Mouse (Mus musculus) hindbrain, postnatal 0 days (tissue): ENCODE data around the gene Plscr2. TPM values are rescaled to one million over a fixed set of nuclear protein-coding genes. Genes with fewer than 3 reads are reported as not detected.

Experiments used
- ATAC-seq: fragments of 200-750 bp; cut with Nextera tagmentation; 2 replicates; pipeline ENCODE4 v1.8.0; 2017; ENCODE audit warnings: mild to moderate bottlenecking, moderate TSS enrichment, moderate library complexity
- DNase-seq: peaks from one replicate; pipeline ENCODE4 v3.0.0-alpha.2; 2015; ENCODE audit warnings: low spot score
- H3K27ac ChIP-seq: fragments of 300-500 bp; sonication (generic); 2 replicates; pipeline ENCODE4 v1.5.1; 2014; ENCODE audit warnings: mild to moderate bottlenecking
- H3K27me3 ChIP-seq: fragments of 300-500 bp; sonication (generic); 2 replicates; pipeline ENCODE4 v1.6.1; 2014; ENCODE audit warnings: low read length, mixed read lengths; ENCODE audit not compliant: insufficient read depth
- H3K36me3 ChIP-seq: fragments of 300-500 bp; sonication (generic); 2 replicates; pipeline ENCODE4 v1.6.1; 2014; ENCODE audit warnings: low read length, mixed read lengths; ENCODE audit not compliant: insufficient read depth
- H3K4me1 ChIP-seq: fragments of 300-500 bp; sonication (generic); 2 replicates; pipeline ENCODE4 v1.6.1; 2014; ENCODE audit warnings: antibody characterized with exemption, low read length, mixed read lengths; ENCODE audit not compliant: insufficient read depth
- H3K4me2 ChIP-seq: fragments of 300-500 bp; sonication (generic); 2 replicates; pipeline ENCODE4 v1.6.1; 2014; ENCODE audit warnings: low read depth, mild to moderate bottlenecking, low read length, moderate library complexity, mixed read lengths
- H3K4me3 ChIP-seq: fragments of 300-500 bp; sonication (generic); 2 replicates; pipeline ENCODE4 v1.5.1; 2014; ENCODE audit warnings: low read length
- H3K9ac ChIP-seq: fragments of 300-500 bp; sonication (generic); replicated peaks from 2 replicates; pipeline ENCODE4 v1.6.1; 2014; ENCODE audit warnings: mild to moderate bottlenecking, low read length, moderate library complexity, mixed read lengths
- H3K9me3 ChIP-seq: fragments of 300-500 bp; sonication (generic); 2 replicates; pipeline ENCODE4 v1.6.1; 2016; ENCODE audit warnings: low read length, mixed read lengths
- CTCF ChIP-seq: IDR thresholded peaks from 2 replicates; pipeline ENCODE4 v1.5.1; 2016; ENCODE audit warnings: antibody characterized with exemption, control low read depth, low read depth
- WGBS: fragments of 180-500 bp; shearing (Covaris S2); extraction: QIAGEN DNeasy Blood & Tissue Kit; methylation state at CpG from one replicate; pipeline ENCODE4 v1.1.7; 2014; 5-methylcytosine and 5-hydroxymethylcytosine counted together
- polyA plus RNA-seq: library from polyadenylated mRNA; unstranded; fragments of >200 nt; fragmentation: Nextera tagmentation; extraction: Ambion mirVana; gene quantifications from 2 replicates; pipeline ENCODE4 v1.2.1, GENCODE M21; 2015
- total RNA-seq: library from RNA; depleted of rRNA; stranded (reverse); fragments of >200 nt; gene quantifications from 2 replicates; pipeline ENCODE4 v1.2.3, GENCODE M21; 2014

The Plscr2 gene
- total and polyA plus RNA-seq, 2 experiments from 2014 or later: 1.5 to 2.3 TPM

GRCm38 (mm10) chr9:92248773-92249446 is 26.5 kb upstream of the Plscr2 start:
- TF ChIP-seq CTCF: no peak

GRCm38 (mm10) chr9:92249447-92249852 is 26.0 kb upstream of the Plscr2 start, which contains the start of gene Plscr1:
Gene Plscr1, plus strand, starts transcription at chr9:92249750.
- no peak for TF ChIP-seq CTCF
- Histone ChIP-seq H3K9me3 (no peaks in the 10 kb centered on the region), H3K27me3 (no peaks in the 10 kb centered on the region), H3K4me2 (peak within 1 kb of the TSS; percentile 84), H3K4me1 (no peaks in the 10 kb centered on the region), H3K4me3 (peak within 1 kb of the TSS; percentile 61), H3K9ac (peak within 1 kb of the TSS; percentile 62), H3K36me3 (no peaks in the 10 kb centered on the region), H3K27ac (peak within 1 kb of the TSS; percentile 81)
- no peak for ATAC-seq
- WGBS: 37% methylated on average over 7 of the region's 7 CpGs
- peak; percentile 16 for DNase-seq

More at GRCm38 (mm10) chr9:92248773-92249446, 26.5 kb upstream of the Plscr2 start:
- H3K9ac ChIP-seq: no peak overlapping the region
- no peaks in the 10 kb centered on the region for H3K9me3 ChIP-seq
- H3K4me2 ChIP-seq: no peak overlapping the region
- H3K36me3 ChIP-seq: no peaks in the 10 kb centered on the region
- no peak overlapping the region for H3K4me3 ChIP-seq
- WGBS: 84% methylated on average over 7 of the region's 7 CpGs
- no peaks in the 10 kb centered on the region for H3K27me3 ChIP-seq
- no peaks in the 10 kb centered on the region for H3K4me1 ChIP-seq
- no peak for DNase-seq
- ATAC-seq: no peak
- no peak overlapping the region for H3K27ac ChIP-seq

- Histone ChIP-seq H3K27me3 (no peaks in the 10 kb centered on the region), H3K27ac (peak overlapping the region; percentile 81), H3K36me3 (no peaks in the 10 kb centered on the region), H3K4me2 (peak overlapping the region; percentile 84), H3K9me3 (no peaks in the 10 kb centered on the region), H3K4me3 (peak overlapping the region; percentile 61), H3K4me1 (no peaks in the 10 kb centered on the region), H3K9ac (peak overlapping the region; percentile 62)
- WGBS: under 1% methylated on average over 40 of the region's 40 CpGs
- peak; percentile 41 for TF ChIP-seq CTCF
- DNase-seq (peak; percentile 82), ATAC-seq (peak; percentile 91)
Observed at GRCm38 (mm10) chr9:92249987-92250772, 25.2 kb upstream of the Plscr2 start.

GRCm38 (mm10) chr9:92252718-92253117 is 22.7 kb upstream of the Plscr2 start:
- Histone ChIP-seq H3K4me1 (no peaks in the 10 kb centered on the region), H3K36me3 (no peaks in the 10 kb centered on the region), H3K27ac (no peak overlapping the region), H3K27me3 (no peaks in the 10 kb centered on the region), H3K4me2 (no peak overlapping the region; the same call in 1 of the 2 replicates), H3K4me3 (no peak overlapping the region), H3K9me3 (no peaks in the 10 kb centered on the region), H3K9ac (no peak overlapping the region)
- TF ChIP-seq CTCF: no peak
- DNase-seq (no peak), ATAC-seq (no peak)
- WGBS: 78% methylated on average over 5 of the region's 5 CpGs

- no peaks in the 10 kb centered on the region for H3K4me1 ChIP-seq
- no peak overlapping the region for H3K27ac ChIP-seq
- H3K4me3 ChIP-seq: no peak overlapping the region
- ATAC-seq: no peak
- DNase-seq: no peak
- no peak for TF ChIP-seq CTCF
- H3K9ac ChIP-seq: no peak overlapping the region
- no peak overlapping the region for H3K4me2 ChIP-seq
- H3K27me3 ChIP-seq: no peaks in the 10 kb centered on the region
- 94% methylated on average over 10 of the region's 10 CpGs for WGBS
- no peaks in the 10 kb centered on the region for H3K9me3 ChIP-seq
- no peaks in the 10 kb centered on the region for H3K36me3 ChIP-seq
Observed at GRCm38 (mm10) chr9:92253585-92254321, 21.6 kb upstream of the Plscr2 start.

- H3K27ac ChIP-seq: no peak overlapping the region
- DNase-seq: no peak
- no peak overlapping the region for H3K9ac ChIP-seq
- TF ChIP-seq CTCF: no peak
- H3K27me3 ChIP-seq: no peaks in the 10 kb centered on the region
- 89% methylated on average over 7 of the region's 7 CpGs for WGBS
- H3K36me3 ChIP-seq: no peaks in the 10 kb centered on the region
- ATAC-seq: no peak
- H3K4me2 ChIP-seq: no peak overlapping the region
- H3K9me3 ChIP-seq: no peaks in the 10 kb centered on the region
- H3K4me3 ChIP-seq: no peak overlapping the region
- H3K4me1 ChIP-seq: no peaks in the 10 kb centered on the region
Observed at GRCm38 (mm10) chr9:92260481-92261159, 14.8 kb upstream of the Plscr2 start.
